Mouse (Mus musculus) retina, embryonic 14.5 days (tissue): ENCODE data around the gene Plekha7.

Source experiments
- DNase-seq: peaks from one replicate; pipeline ENCODE4 v3.0.0-alpha.2; 2015; ENCODE audit warnings: low spot score

Gene Plekha7

DNA sequence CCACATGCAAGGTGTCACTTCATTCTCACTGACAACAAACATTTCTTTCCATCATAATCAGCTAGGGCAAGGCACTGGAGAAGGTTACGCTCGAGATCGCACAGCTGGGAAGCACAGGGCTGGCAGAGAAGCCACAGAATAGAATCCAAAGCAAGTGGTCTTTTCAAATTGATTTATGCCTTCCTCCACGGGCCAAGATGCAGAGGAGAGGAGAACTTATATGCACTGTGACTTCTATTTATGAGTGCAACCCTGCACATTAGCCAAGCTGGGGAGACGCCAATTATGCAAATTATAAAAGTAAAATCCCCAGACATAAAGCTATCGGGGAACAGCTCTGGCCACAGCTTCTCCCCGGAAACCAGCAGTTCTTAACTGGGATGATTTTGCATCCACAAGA is 86.3 kb downstream of the Plekha7 start:
- no peak for DNase-seq

DNA sequence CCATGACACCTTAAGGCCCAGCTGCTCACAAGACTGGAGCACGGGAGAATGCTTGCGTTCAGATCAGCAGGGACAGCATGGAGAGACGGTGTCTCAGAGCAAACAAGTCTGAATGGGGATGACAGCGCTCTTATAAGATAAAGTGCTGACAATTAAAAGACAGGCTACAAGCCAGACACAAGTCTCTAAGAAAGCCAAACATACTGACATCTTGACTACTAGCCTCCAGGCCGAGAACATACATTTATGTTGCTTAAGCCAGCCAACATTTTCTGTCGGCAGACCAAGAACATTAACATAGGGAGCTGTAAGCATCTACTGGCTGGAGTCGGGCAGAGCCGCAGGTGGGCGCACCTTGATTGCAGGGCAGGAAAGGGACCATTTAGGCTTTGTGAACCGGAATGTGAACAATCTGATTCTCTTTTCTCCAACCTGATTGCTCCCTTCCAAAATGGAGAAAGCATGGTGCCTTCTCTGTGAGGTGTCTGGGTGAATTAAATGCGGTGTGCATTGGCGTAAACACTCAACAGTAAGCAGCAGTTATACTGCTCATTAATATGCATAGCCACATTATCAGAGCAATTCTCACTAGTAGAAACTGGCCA is 88.0 kb downstream of the Plekha7 start:
- DNase-seq = no peak

DNA sequence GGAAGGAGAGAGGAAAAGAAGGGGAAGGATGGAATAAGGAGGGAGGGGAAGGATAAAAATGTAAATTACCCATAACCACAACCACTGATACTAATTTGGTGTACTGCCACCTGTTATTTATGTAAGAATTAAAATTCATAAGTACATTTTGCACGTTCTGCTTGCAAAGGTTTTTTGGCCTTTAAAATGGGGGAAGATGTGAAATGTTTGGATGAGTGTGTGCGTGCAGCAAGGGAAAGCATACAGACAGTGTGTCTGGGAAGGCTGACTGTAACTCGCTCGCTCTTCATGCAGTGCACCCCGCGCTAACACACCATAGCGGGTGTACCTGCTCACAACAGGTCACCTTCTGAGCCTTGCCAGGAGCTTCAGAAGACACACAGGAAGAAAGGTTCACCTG is 90.4 kb downstream of the Plekha7 start:
- no peak for DNase-seq

DNA sequence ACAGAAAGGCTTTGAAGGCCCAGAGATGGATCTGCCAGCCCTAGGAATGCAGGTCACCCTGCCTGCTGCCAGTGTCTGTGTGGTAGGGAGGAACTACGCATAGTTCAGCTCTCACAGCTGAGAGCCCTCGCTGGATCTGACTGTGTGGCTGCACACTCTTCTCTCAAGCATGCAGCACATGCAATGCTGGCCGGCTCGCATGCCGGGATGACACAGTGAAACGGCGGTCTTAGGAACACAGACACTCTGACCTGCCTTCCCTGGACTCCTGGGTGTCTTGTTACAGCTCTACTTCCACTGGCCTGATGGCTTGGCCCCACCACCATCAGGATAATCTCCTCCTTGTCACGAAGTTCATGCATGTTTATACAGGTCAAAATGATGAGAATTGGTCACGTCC is 96.3 kb downstream of the Plekha7 start:
- DNase-seq = no peak

DNA sequence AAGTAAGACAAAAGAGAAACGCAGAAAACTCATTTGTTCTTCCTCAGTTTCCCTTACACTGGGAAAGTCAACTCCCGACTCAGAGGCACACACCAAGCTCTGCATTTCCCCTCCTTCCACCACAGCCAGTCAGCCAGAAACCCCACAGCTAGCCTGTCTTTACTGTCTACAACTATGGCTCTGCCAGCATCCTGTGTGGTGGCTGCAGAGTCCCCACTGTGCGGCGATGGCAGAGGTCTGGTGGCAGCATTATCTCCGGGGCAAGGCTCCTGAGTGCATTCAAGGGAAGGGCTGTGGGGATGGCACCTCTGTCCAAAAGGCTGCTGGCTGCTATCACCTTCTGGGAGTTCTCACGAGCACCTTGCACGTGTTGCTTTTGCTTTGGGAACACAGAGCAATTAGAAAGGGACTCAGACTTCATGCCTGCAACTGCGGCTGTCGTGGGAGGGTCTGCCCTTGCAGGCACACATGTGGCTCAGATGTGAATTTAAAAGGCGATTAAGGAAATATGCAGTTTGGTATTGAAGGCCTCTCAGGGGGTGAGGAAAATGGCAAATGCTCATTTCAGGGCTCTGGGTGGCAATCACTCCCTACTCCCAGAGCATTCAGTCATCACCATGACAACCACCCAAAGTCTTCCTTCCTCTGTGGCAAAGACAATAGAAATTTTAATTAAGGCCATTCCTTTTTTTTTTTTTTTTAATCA is 98.1 kb downstream of the Plekha7 start:
- DNase-seq = peak; percentile 27

DNA sequence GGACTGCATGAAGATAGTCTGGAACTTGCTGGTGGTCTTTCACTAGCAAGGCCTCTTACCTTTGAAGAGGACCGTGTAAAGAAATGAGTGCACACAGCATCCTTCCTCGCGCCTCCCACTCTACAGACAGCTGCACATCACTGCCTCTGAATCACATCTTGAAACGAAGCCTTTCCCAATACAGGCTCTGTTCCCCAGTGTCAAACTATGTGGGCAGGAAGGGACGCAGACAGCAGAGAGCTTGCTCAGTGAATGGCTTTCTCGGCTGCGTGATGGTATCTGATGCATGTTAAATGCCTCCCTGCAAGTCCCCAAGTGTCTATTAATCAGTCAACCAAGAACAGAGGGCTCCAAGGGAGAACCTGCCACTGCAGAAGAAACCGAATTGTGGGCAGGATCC is 99.3 kb downstream of the Plekha7 start:
- DNase-seq = no peak

DNA sequence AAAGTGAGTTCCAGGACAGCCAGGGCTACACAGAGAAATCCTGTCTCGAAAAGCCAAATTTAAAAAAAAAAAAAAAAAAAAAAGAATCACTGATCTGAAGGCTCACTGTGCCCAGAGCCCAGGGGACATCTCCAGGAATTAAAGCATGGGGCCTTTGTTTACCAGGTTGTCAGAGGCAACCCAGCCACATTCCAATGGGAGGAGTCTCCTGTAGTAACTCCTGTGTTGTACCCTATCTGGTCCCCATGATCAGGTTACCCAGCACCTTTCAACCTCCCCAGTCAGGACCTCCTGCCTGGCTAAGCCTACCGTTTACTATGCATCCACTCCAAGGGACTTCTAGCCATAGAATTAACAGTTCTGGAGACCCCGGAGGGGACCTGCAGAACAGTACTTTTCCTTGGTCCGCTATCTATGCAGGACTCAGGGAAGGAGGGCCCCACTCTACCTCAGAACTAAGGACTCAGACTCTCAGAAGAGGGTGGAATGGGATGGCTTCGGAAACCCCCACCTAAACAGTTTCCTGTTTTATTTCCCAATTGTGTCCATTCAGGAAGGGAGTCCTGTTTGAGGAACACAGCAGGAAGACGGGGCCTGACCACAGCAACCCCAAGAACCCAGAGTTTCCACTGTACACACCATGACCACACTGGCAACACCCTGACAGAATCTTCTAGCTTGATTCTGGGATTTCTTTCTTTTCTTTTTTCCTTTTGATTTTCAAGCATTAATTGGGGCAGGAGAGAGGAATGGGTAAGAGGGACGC is 101.2 kb downstream of the Plekha7 start:
- DNase-seq = no peak

DNA sequence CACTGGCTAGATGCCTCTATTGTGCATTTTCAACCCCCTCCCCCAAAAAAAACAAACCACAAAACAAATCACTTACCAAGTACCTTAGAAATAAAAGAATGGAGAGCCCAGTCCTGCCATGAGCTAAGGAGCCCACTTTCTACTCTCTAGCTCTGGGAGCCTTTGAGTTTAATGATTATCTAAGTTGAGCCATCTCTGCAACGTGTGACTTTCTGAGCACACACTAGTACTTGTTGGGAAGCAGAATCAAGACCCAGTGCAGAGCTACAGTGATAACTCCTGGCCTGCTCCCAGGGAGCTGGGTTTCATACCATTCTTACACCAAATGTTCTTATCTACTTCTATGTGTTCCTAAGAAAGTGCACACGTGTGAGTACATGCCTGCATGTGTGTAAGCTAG is 102.7 kb downstream of the Plekha7 start:
- DNase-seq = no peak

DNA sequence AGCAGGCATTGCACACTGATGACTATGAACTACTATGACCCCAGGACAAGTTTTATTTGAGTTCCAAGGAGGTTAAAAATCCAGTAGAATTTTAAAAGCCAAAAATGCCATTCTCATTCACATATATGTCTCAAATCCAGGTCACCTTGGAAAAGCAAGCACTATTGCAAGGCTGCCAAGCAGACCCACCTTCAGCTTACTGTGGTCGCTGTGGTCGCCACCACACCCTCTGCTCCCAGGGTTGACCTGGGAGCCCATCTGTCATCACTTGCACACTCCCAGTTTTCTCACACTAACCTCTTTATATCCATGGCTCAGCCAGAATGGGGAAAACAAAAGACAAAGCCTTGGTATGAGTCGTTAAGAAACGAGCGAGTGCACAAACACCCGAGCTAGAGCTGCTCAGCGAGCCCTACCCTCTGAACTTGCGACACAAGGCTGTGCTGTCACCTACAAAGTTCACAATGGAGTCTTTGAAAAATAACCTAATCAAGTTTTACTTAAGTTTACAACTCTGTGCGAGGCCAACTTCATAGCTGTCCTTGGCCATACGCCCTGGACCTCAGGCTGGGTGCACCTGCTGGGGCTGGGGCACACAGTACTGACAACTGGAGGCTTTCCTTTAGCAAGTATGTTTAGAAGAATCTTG is 106.0 kb downstream of the Plekha7 start:
- DNase-seq = peak; percentile 29

DNA sequence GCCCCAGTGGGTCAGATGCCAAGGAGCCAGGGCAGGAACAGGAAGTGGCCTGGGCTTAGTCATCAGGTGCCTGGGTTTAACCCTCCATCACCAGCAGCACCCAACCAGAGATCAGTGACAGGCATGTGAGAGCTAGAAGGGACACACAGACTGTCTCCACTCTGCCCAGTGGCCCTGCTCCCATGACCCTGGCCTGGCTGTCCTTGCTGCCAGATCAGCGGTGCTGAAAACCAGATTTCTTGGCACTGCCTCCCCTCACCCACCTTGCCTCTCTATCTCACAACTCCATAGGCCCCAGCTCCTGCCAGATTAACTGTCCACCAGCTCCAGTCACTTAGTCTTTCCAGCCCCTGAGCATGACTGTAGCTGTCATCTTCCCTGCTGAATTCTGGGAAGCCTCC is 107.2 kb downstream of the Plekha7 start:
- no peak for DNase-seq

DNA sequence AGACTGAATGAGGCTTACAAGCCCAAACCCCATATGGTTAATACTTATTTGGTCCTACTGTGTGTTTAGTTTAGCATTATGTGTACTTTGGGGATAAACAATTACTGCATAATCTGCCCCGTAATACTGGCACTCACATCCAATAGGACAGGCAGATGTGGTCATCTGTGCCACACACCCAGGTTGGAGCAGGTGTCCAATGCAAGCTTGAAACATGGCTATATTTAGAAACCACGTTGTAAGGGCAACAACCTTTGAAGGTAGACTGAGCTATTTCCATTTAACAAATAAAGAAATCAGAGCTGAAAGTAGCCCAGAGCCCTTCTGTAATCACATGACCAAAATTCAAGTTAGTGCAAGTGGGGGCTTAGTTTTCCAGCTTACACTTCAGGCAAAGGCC is 107.6 kb downstream of the Plekha7 start:
- no peak for DNase-seq

DNA sequence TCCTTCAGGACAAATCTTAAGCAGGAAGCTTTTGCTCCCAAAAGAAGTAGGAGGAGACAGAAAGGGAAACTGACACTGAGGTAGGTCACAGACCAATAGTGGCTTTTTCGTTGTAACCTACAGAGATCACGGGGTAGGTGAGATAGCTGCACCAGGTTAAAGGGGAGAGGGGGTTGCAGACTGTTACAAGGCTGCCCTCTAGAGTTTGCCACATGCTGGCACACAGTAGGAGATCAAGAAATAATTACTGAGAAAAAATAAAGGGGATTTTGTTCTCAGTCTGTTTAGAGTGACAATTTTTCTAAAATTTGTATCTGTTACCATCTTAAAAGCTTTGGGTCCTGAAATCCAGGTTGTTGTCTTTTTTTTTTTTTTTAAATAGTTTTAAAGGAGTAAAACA is 109.3 kb downstream of the Plekha7 start:
- DNase-seq = no peak

DNA sequence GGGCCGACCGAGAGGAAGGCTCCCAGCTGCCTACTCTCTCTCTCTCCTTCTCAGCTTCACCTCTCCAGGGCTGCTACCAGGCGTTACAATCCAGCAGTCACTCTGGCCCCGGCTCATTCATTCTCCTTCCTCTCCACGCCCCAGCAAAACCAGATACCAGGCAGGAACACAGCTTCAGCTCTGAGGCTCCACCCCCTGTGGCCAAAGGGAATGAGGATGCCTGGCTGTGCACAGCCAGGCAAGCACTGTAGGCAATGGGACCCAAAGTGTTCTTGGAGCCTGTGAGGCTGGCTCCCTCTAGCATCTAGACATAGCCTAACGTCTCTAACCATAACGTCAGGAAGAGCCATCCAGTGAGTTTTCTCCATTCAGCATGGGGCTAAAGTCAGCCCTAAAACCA is 109.8 kb downstream of the Plekha7 start:
- no peak for DNase-seq

DNA sequence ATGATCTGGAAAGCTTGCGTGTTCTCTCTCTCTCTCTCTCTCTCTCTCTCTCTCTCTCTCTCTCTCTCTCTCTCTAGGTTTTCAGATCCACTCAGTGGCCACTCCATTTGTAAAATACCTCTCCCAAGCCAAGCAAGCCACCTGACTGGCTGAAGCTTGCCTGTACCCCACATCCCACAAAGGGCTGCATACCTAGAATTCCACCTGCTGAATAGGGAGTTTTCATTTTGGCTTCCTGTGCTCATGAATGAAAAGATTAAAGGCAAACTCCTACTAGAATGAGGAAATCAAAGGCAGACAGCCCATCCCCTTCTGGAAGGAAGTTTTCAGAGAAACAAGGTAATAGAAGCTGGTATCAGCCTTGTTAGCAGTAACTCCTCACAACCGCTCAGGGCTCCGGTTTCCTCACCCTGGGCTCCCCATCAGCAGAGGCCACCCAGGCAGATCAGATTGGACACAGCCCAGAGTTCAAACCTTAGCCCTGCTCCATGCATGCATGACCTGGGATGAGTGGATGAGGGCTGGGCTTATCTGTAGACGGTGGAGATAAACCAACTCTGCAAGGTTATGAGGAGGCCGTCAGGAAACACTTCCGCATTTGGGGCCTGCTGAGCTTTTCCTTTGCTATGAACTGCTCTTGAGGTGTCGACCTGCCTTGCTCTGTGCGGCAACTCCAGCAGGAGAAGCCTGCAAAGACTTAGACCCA is 111.0 kb downstream of the Plekha7 start:
- no peak for DNase-seq

DNA sequence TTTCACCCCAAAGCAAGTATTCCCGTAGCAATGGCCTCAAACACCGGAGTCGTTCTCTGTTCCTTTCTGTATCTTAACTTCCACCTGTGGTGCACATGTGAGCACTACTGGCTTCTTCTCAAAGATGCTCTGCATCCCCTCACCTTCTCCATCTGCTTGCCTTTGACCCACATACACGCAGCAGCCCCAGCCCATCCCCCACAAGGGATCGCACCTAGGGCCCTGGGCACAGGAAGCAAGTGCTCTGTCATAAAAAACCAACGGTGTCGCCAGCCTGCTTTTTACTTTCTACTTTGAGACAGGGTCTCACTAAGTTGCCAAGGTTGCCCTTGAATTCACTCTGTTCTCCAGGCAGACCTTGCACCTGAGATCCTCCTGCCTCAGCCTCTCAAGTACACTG is 113.2 kb downstream of the Plekha7 start:
- no peak for DNase-seq

DNA sequence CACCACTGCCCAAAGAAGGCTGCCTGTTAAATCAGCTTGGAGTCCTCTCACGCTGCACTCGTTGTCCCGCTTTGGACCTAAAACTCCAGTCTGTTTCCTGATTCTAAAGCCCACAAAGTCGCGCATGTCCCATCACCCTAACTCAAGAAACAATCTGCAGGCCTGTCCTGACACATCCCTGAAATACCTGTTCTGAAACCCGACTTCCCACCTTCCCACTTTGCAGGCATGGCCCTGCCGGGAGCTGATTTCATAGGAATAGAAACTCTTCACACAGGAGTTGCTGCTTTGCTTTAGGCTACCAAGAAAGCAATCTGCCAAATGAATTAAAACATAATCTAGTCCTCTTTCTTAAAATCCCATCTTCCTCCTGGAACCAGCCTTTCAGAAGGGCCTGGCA is 115.2 kb downstream of the Plekha7 start:
- DNase-seq = no peak

DNA sequence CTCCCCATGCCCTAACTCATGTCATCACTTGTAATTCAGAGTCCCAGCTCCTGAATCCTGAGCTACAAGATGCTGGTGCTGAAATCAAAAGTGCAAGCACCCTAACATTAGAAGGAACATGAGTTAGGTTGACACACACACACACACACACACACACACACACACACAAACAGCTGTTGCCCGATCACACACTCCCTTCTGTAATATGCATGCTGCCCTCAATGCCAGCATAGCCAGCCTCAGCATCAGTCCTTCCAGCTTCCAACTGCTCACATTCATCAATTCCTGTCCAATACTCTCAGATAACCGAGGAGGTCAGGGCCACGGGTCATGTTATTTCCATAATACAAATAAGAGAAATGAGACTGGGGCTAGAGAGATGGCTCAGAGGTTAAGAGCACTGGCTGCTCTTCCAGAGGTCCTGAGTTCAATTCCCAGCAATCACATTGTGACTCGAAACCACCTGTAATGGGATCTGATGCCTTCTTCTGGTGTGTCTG is 116.0 kb downstream of the Plekha7 start:
- DNase-seq = no peak

DNA sequence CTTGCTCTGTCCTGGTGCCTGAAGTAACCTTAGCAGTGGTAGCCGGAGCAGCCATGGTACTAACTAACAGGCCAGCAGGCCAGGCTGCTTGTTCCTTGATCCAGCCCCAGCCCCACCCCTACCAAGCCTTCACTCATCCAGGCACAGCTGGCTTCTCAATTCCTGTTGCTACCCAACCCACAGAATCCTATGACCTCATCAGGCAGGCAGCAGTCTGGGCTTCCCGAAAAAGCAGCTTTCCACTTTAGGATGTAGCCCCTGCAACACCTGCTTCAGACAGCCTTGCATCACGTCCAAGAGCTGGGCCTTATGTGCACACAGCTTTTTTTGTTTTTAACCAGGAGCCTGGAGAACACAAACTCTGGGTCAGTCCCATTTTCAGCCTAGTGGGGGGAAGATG is 117.0 kb downstream of the Plekha7 start:
- peak; percentile 64 for DNase-seq

DNA sequence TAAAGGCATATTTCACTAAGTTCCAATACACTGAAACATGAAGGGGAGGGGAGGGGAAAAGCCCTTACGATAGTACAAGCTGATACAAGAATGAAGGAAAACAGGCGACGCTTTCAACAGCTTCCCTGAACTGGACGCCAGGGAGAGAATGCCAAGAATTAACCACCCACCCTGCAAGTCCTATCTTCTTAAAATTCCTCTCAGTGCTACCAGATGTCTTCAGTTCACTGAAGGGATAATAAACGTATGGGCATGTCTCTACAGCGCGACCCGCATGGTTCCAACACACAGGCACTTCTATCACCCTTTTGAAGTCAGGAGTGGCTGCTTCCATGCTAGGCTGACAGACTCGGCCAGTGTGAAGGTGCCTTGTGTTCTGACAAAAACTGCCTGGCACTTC is 118.5 kb downstream of the Plekha7 start:
- DNase-seq = no peak

DNA sequence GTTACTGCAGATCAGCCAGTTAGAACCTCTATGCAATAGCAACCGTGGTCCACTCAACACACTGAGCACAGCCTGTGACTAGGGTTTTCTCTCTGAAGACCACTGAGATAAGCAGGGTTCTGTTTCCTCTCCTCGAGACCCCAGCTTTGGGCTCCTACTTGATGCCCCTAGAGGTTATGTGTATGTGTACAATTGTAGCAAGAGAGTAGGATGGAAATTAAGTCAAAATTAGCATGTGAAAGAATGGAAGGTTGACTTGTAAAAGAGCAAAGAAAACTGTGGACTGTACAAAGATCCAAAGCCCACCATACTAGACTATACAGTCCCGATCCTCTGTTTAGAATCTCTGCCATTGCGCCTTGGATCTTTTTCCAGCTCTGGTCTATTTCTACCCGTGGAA is 119.8 kb downstream of the Plekha7 start:
- DNase-seq = no peak

DNA sequence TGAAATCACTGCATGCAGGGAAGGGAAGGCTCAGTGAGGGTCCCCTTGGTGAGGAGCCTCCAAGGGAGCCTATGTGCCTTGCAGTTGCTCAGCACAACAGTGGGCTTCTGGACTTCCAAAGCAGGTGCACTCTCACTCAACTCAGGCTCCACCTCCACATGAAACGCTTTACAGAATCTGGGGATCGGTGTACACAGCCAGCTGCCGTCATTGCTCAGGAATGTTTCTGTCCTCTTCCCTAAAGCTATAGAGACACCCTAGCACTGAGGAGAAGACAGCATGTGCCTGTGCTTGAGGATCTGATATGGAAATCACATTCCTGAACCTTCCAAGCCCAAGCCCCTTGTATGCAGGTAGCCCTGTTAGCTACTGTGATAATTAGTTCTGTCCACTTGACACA is 120.7 kb downstream of the Plekha7 start:
- DNase-seq = no peak

DNA sequence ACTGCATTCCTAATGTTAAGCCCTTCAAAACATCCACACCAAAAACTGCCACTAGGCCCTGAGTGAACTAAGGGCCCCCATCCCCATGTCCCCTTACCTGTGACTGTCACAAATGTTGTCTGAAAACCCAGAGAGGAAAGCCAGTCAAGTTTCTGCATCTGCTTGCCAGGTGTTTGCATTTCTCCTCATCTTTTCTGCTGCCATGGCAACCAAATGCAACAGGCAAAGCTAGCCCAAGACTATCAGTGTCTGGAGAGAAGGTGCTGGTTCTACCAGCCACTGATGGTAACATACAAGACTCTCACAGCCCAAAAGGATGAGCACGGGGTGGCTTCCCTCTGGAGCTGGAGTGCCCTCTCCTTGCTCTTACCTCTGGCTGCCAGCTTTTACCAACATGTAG is 121.3 kb downstream of the Plekha7 start:
- no peak for DNase-seq
